ENCODE assay signal across 8 mouse cellular contexts in the genomic region with DNA sequence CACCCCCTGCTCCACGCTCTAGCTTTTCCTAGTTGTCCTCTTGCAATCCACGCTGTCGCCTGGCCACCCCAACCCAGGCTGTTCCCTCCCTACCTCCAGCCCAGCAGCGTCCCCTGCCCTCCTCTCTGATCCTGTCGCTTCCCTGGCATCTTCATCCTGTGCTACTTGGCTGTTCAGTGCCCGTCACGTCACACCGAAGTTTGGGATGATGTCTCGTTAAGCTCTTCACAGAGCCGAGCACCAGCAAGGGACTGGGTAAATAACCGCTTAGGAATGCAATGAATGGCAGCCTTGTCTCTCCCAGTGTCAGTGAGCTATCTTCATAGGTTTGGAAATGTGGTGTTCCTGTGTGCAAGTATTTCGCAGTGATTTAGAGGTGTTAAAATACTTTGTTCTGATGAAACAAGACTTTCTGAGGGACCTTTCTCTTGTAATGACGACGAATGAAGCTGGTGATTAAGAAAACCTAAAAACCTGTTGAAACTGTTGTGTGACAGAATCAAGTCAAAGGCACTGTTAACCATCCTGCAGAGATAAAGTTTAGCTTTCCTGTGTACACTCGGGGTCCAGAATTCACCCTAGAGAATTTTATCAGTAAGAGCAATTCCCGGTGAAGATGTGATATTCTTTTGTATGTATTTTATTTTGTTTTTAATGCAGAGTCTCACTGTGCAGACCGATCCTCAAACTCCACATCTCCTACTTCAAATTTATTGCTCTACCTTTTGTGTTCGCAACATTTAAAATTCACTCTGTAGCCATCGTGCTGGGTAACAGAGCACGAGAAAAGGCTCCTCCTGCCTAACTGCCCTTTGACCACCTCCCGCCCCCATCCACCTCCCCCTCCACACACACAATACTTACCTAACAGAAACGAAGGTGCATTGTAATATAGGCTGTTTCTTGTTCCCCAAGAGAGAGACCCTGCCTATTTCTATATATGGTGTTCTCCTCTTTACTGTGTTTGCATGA. TPM values are rescaled to one million over a fixed set of nuclear protein-coding genes. Genes with fewer than 3 reads are reported as not detected.
A peak's percentile ranks its signal among the peaks of the same experiment; 100 is the strongest.
DNase-seq lines count a peak whose midpoint lies in the region; ATAC-seq and TF ChIP-seq lines count a peak whose summit lies in the region.

No protein-coding gene starts in this region.

- H3K4me2 ChIP-seq in forebrain, embryonic 13.5 days, result peak overlapping the region; percentile 71
- H3K4me2 ChIP-seq in liver, embryonic 11.5 days, result peak overlapping the region; percentile 88
- peak overlapping the region; percentile 84 for H3K4me2 ChIP-seq in stomach, embryonic 15.5 days

- no peaks in the 10 kb centered on the region for H3K36me3 ChIP-seq in forebrain, embryonic 13.5 days (ENCODE audit: poor library complexity, severe bottlenecking)
- H3K36me3 ChIP-seq in liver, embryonic 11.5 days (ENCODE audit: control insufficient read depth, insufficient read depth, low read length), result no peaks in the 10 kb centered on the region; the same call in 1 of the 2 replicates
- H3K36me3 ChIP-seq in stomach, embryonic 15.5 days, result no peaks in the 10 kb centered on the region

- DNase-seq in left cerebral cortex, adult 2 months (ENCODE audit: extremely low spot score in 1 of 2, low spot score in 2 of 2), result no peak
- no peak for DNase-seq in left cerebral cortex, postnatal 14 days (ENCODE audit: low spot score in 2 of 2)
- no peak for DNase-seq in liver, embryonic 11.5 days (ENCODE audit: low spot score)
- DNase-seq in cerebellum, postnatal 4 days (ENCODE audit: low spot score in 2 of 2), result no peak
- no peak for DNase-seq in cerebellum, adult 11 months

- peak overlapping the region; percentile 97 for H3K27ac ChIP-seq in left cerebral cortex, adult 2 months
- H3K27ac ChIP-seq in forebrain, embryonic 13.5 days, result peak overlapping the region; percentile 88
- peak overlapping the region; percentile 99 for H3K27ac ChIP-seq in liver, embryonic 11.5 days (ENCODE audit: low read depth, low read length)
- peak overlapping the region; percentile 97 for H3K27ac ChIP-seq in stomach, embryonic 15.5 days

- H3K4me1 ChIP-seq in forebrain, embryonic 13.5 days, result peaks cover 26% of the 10 kb centered on the region
- peaks cover 22% of the 10 kb centered on the region for H3K4me1 ChIP-seq in liver, embryonic 11.5 days (replicated peaks; ENCODE audit: control insufficient read depth, insufficient read depth, low read length)
- peaks cover 4% of the 10 kb centered on the region; the same call in 1 of the 2 replicates for H3K4me1 ChIP-seq in stomach, embryonic 15.5 days

- TF ChIP-seq CTCF in left cerebral cortex, adult 2 months (IDR thresholded peaks at IDR 0.05), result no peak

- ATAC-seq in activated CD4-positive, CD25-positive, alpha-beta regulatory T cell, adult 4 months, result peak; percentile 15
- ATAC-seq in forebrain, embryonic 13.5 days, result peak; percentile 48
- peak; percentile 30 for ATAC-seq in liver, embryonic 11.5 days (replicated peaks; ENCODE audit: low FRiP score)
- ATAC-seq in stomach, embryonic 15.5 days (ENCODE audit: insufficient read depth, low FRiP score, low read depth), result 0 out of 2 replicates have a peak, but pooled peaks have one; percentile 3

- peak overlapping the region; percentile 57 for H3K4me3 ChIP-seq in left cerebral cortex, adult 2 months
- peak overlapping the region; percentile 86 for H3K4me3 ChIP-seq in forebrain, embryonic 13.5 days
- peak overlapping the region; percentile 98 for H3K4me3 ChIP-seq in liver, embryonic 11.5 days (ENCODE audit: low read depth, low read length)
- peak overlapping the region; percentile 67 for H3K4me3 ChIP-seq in stomach, embryonic 15.5 days (replicated peaks)

- peak overlapping the region; percentile 79 for H3K9ac ChIP-seq in forebrain, embryonic 13.5 days
- peak overlapping the region; percentile 94 for H3K9ac ChIP-seq in liver, embryonic 11.5 days (ENCODE audit: low read depth, low read length)
- H3K9ac ChIP-seq in stomach, embryonic 15.5 days, result peak overlapping the region; percentile 63

- intact Hi-C loops in left cerebral cortex, adult 2 months (cut with DNase I), result loop anchor here (2.0 kb wide), 1 partner anchor 175 kb away; a partner anchor contains a TSS
- intact Hi-C loops in left cerebral cortex, postnatal 14 days (cut with DNase I), result no loop called here

- no peaks in the 10 kb centered on the region for H3K27me3 ChIP-seq in forebrain, embryonic 13.5 days
- H3K27me3 ChIP-seq in liver, embryonic 11.5 days (replicated peaks; ENCODE audit: control insufficient read depth, insufficient read depth, low read length), result no peaks in the 10 kb centered on the region
- H3K27me3 ChIP-seq in stomach, embryonic 15.5 days (replicated peaks), result no peaks in the 10 kb centered on the region

- H3K9me3 ChIP-seq in forebrain, embryonic 13.5 days (replicated peaks), result no peaks in the 10 kb centered on the region; the same call in 1 of the 2 replicates
- no peaks in the 10 kb centered on the region for H3K9me3 ChIP-seq in liver, embryonic 11.5 days (ENCODE audit: control insufficient read depth, low read length)
- no peaks in the 10 kb centered on the region for H3K9me3 ChIP-seq in stomach, embryonic 15.5 days

- 15% methylated on average over 22 of the region's 22 CpGs for WGBS in forebrain, embryonic 13.5 days
- 13% methylated on average over 22 of the region's 22 CpGs for WGBS in liver, embryonic 11.5 days
- WGBS in stomach, embryonic 15.5 days, result 10% methylated on average over 22 of the region's 22 CpGs

RNA-seq across cellular contexts. Expression of a gene that starts 1.2 kb away (rescaled TPM):
- 10 to 100 TPM; 50.7 to 54.5 TPM for total RNA-seq in left cerebral cortex, adult 2 months (2021)
- total RNA-seq in left cerebral cortex, postnatal 14 days (2021), result 10 to 100 TPM; 41.5 to 42.5 TPM
- polyA plus RNA-seq in activated CD4-positive, CD25-positive, alpha-beta regulatory T cell, adult 4 months (2017; shearing (Covaris generic)), result 10 to 100 TPM; 39.8 to 46.8 TPM
- 70.1 and 80.3 TPM in 2 replicates for polyA plus RNA-seq in forebrain, embryonic 13.5 days (2015; fragmentation: Nextera tagmentation; extraction: Ambion mirVana)
- 105 and 106 TPM in 2 replicates for polyA plus RNA-seq in liver, embryonic 11.5 days (2014; fragmentation: Nextera tagmentation; extraction: Ambion mirVana)
- 90.8 and 95.0 TPM in 2 replicates for polyA plus RNA-seq in stomach, embryonic 15.5 days (2015; fragmentation: Nextera tagmentation; extraction: Ambion mirVana)
